Mouse (Mus musculus) limb, embryonic 11.5 days (tissue): ENCODE measurements around the gene Rinl. TPM values are rescaled to one million over a fixed set of nuclear protein-coding genes. Genes with fewer than 3 reads are reported as not detected.

ENCODE experiments used
- ATAC-seq: fragments of 200-750 bp; cut with Nextera tagmentation; 2 replicates; pipeline ENCODE4 v1.8.0; 2017; ENCODE audit warnings: low read depth; ENCODE audit not compliant: insufficient number of reproducible peaks, low FRiP score, low TSS enrichment
- DNase-seq: peaks from one replicate; pipeline ENCODE4 v3.0.0-alpha.2; 2015; ENCODE audit warnings: low spot score
- H3K27ac ChIP-seq: fragments of 300-500 bp; sonication (generic); replicated peaks from 2 replicates; pipeline ENCODE4 v1.5.1; 2014; ENCODE audit warnings: low read depth, mild to moderate bottlenecking, low read length
- H3K27me3 ChIP-seq: fragments of 300-500 bp; sonication (generic); 2 replicates; pipeline ENCODE4 v1.6.1; 2014; ENCODE audit warnings: mild to moderate bottlenecking, low read length, mixed read lengths; ENCODE audit not compliant: control insufficient read depth, insufficient read depth
- H3K36me3 ChIP-seq: fragments of 300-500 bp; sonication (generic); 2 replicates; pipeline ENCODE4 v1.6.1; 2014; ENCODE audit warnings: mild to moderate bottlenecking, low read length, moderate library complexity, mixed read lengths; ENCODE audit not compliant: control insufficient read depth, insufficient read depth
- H3K4me1 ChIP-seq: fragments of 300-500 bp; sonication (generic); 2 replicates; pipeline ENCODE4 v1.6.1; 2014; ENCODE audit warnings: low read length, mixed read lengths; ENCODE audit not compliant: control insufficient read depth, insufficient read depth
- H3K4me2 ChIP-seq: fragments of 300-500 bp; sonication (generic); 2 replicates; pipeline ENCODE4 v1.6.1; 2014; ENCODE audit warnings: low read depth, mild to moderate bottlenecking, moderate library complexity; ENCODE audit not compliant: severe bottlenecking
- H3K4me3 ChIP-seq: fragments of 300-500 bp; sonication (generic); 2 replicates; pipeline ENCODE4 v1.5.1; 2014; ENCODE audit warnings: low read depth, low read length
- H3K9ac ChIP-seq: fragments of 300-500 bp; sonication (generic); 2 replicates; pipeline ENCODE4 v1.6.1; 2014; ENCODE audit warnings: mild to moderate bottlenecking, low read length
- H3K9me3 ChIP-seq: fragments of 300-500 bp; sonication (generic); 2 replicates; pipeline ENCODE4 v1.6.1; 2016; ENCODE audit warnings: low read length; ENCODE audit not compliant: control insufficient read depth
- WGBS: fragments of 180-500 bp; shearing (Covaris S2); extraction: QIAGEN DNeasy Blood & Tissue Kit; methylation state at CpG from one replicate; pipeline ENCODE4 v1.1.7; 2014; 5-methylcytosine and 5-hydroxymethylcytosine counted together
- polyA plus RNA-seq: library from polyadenylated mRNA; unstranded; fragments of >200 nt; fragmentation: Nextera tagmentation; extraction: Ambion mirVana; gene quantifications from 2 replicates; pipeline ENCODE4 v1.2.1, GENCODE M21; 2014

Rinl gene
- polyA plus RNA-seq, 1 experiment from 2014 or later = 3.2 TPM

- no peaks in the 10 kb centered on the region for H3K36me3 ChIP-seq
- DNase-seq = no peak
- WGBS = 94% methylated on average over 9 of the region's 9 CpGs
- H3K4me3 ChIP-seq = no peak overlapping the region
- H3K27ac ChIP-seq = no peak overlapping the region
- ATAC-seq = no peak
- H3K4me2 ChIP-seq = no peak overlapping the region
- H3K27me3 ChIP-seq = no peaks in the 10 kb centered on the region
- H3K4me1 ChIP-seq = peaks cover 20% of the 10 kb centered on the region
- no peak overlapping the region for H3K9ac ChIP-seq
- H3K9me3 ChIP-seq = no peaks in the 10 kb centered on the region
These were observed 11.2 kb downstream of the Rinl start for GRCm38 (mm10) chr7:28799994-28800393.

- Histone ChIP-seq H3K9ac (no peak overlapping the region), H3K36me3 (no peaks in the 10 kb centered on the region), H3K9me3 (no peaks in the 10 kb centered on the region), H3K4me1 (peaks cover 20% of the 10 kb centered on the region), H3K27me3 (no peaks in the 10 kb centered on the region), H3K4me2 (no peak overlapping the region), H3K4me3 (no peak overlapping the region), H3K27ac (no peak overlapping the region)
- 71% methylated on average over 3 of the region's 3 CpGs for whole genome bisulfite sequencing
- ATAC-seq (no peak), DNase-seq (no peak)
These were observed 12.7 kb downstream of the Rinl start for GRCm38 (mm10) chr7:28801451-28801850.

- no peaks in the 10 kb centered on the region for H3K36me3 ChIP-seq
- H3K9ac ChIP-seq = 0 out of 2 replicates have a peak overlapping the region, but pooled peaks have one; percentile 5
- H3K4me2 ChIP-seq = peak overlapping the region; percentile 19; the same call in 1 of the 2 replicates
- H3K9me3 ChIP-seq = no peaks in the 10 kb centered on the region
- H3K27ac ChIP-seq = peak overlapping the region; percentile 83
- WGBS = 22% methylated on average over 10 of the region's 10 CpGs
- H3K4me3 ChIP-seq = no peak overlapping the region
- H3K4me1 ChIP-seq = peaks cover 18% of the 10 kb centered on the region
- ATAC-seq = no peak
- no peaks in the 10 kb centered on the region for H3K27me3 ChIP-seq
- DNase-seq = peak; percentile 66
These were observed 13.3 kb downstream of the Rinl start for GRCm38 (mm10) chr7:28801901-28802670.

DNA sequence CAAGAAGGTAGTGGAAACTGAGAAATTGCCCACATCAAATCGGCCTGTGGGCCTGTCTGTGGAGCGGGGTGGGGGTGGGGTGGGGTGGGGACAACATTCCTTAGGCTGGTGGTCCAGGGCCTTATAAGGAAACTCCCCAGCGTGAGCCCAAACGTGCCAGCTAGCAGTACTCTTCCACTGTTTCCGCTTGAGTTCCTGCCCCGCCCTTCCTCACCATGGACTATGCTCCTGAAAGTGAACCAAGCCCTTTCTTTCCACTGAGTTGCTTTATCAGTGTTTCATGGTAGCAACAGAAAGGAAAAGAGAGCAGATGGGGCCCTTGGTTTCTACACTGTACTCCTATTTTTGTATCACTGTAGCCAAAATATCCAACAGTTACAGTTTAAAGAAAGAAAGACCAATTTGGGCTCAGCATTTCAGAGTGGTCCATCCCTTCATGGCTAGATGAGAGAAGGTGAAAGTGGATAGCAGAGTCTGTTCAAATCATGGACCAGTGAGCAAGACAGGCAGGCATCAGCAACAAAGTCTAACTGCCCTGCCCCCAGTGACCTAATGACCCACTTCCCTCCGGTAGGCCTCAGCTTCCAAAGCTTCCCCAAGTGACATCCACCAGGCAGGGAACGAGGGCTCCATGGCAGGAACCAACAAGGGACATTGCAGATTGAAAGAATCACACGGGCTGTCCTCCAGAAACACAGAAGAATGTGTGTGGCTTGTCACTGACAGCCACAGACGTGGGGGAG, 14.2 kb downstream of the Rinl start:
- Histone ChIP-seq H3K4me3 (no peak overlapping the region), H3K9ac (no peak overlapping the region), H3K27ac (peak overlapping the region; percentile 83), H3K27me3 (no peaks in the 10 kb centered on the region), H3K4me2 (peak overlapping the region; percentile 19; the same call in 1 of the 2 replicates), H3K36me3 (no peaks in the 10 kb centered on the region), H3K4me1 (peaks cover 22% of the 10 kb centered on the region), H3K9me3 (no peaks in the 10 kb centered on the region)
- peak; percentile 49; the same call in 1 of the 2 replicates for ATAC-seq
- WGBS = 6% methylated on average over 10 of the region's 10 CpGs
- no peak for DNase-seq

- no peak overlapping the region for H3K27ac ChIP-seq
- H3K9ac ChIP-seq = no peak overlapping the region
- no peak for DNase-seq
- ATAC-seq = no peak
- peaks cover 26% of the 10 kb centered on the region for H3K4me1 ChIP-seq
- WGBS = 39% methylated on average over 4 of the region's 4 CpGs
- no peak overlapping the region for H3K4me2 ChIP-seq
- no peak overlapping the region for H3K4me3 ChIP-seq
- no peaks in the 10 kb centered on the region for H3K9me3 ChIP-seq
- H3K27me3 ChIP-seq = no peaks in the 10 kb centered on the region
- no peaks in the 10 kb centered on the region for H3K36me3 ChIP-seq
These were observed 15.0 kb downstream of the Rinl start for GRCm38 (mm10) chr7:28803756-28804155.

- Histone ChIP-seq H3K9me3 (no peaks in the 10 kb centered on the region), H3K4me2 (no peak overlapping the region), H3K27me3 (no peaks in the 10 kb centered on the region), H3K4me3 (no peak overlapping the region), H3K4me1 (peaks cover 26% of the 10 kb centered on the region), H3K36me3 (no peaks in the 10 kb centered on the region; the same call in 1 of the 2 replicates), H3K27ac (no peak overlapping the region), H3K9ac (no peak overlapping the region)
- no peak for ATAC-seq
- no peak for DNase-seq
- 86% methylated on average over 4 of the region's 4 CpGs for WGBS
These were observed 18.1 kb downstream of the Rinl start for GRCm38 (mm10) chr7:28806869-28807268.

- no peaks in the 10 kb centered on the region for H3K27me3 ChIP-seq
- H3K4me3 ChIP-seq = peak overlapping the region; percentile 76
- H3K9ac ChIP-seq = peak overlapping the region; percentile 92; the same call in 1 of the 2 replicates
- peak overlapping the region; percentile 97 for H3K4me2 ChIP-seq
- H3K9me3 ChIP-seq = no peaks in the 10 kb centered on the region
- ATAC-seq (no peak), DNase-seq (no peak)
- peaks cover 27% of the 10 kb centered on the region for H3K4me1 ChIP-seq
- no peak overlapping the region; the same call in 1 of the 2 replicates for H3K27ac ChIP-seq
- WGBS = 52% methylated on average over 8 of the region's 8 CpGs
- H3K36me3 ChIP-seq = peaks cover 1% of the 10 kb centered on the region; the same call in 1 of the 2 replicates
These were observed 19.0 kb downstream of the Rinl start for GRCm38 (mm10) chr7:28807641-28808220.

DNA sequence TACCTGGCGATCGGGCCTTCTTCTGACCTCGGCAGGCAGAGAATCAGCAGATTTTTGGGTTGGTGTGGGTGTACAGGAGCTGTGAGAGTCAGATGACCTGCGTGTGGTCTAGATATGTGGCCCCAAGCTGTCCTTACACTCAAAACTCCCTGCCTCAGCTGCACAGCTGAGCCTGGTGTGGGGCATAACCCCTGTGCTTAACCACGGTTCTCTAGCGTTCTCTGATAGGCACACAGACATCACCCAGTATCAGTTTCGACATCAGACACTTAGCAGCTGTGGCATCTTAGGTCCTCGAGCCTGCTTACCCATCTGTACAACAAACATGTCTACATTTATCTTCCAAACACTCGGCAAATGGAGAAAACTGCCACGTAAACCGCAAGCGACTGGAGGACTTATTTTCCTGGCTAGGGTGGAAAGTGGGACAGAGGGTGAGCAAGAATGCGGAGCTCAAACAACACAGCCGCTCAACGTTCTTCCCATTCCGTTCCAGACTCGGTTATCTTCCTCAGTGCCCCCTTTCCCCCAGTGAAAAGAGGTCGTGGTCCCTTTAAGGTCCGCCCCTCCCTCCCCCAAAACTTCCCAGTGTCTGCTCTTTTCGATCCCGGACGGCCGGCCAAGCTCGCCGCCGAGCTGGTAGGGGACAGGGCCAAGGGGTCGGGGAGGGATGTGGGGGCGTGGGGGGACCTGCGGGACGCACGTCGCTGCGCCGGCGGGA, 19.6 kb downstream of the Rinl start, which contains the start of gene Hnrnpl:
Gene Hnrnpl (plus strand): TSS at position 321 of the 721 bp plus-strand sequence.
- H3K4me1 ChIP-seq = peaks cover 26% of the 10 kb centered on the region
- 4% methylated on average over 35 of the region's 35 CpGs for WGBS

More for the DNA sequence above, 19.6 kb downstream of the Rinl start, which contains the start of gene Hnrnpl:
- peak within 1 kb of the TSS; percentile 99 for H3K27ac ChIP-seq
- no peak for DNase-seq
- H3K9me3 ChIP-seq = no peaks in the 10 kb centered on the region
- ATAC-seq = peak; percentile 4; the same call in 1 of the 2 replicates
- peak within 1 kb of the TSS; percentile 92 for H3K9ac ChIP-seq
- H3K4me3 ChIP-seq = peak within 1 kb of the TSS; percentile 76
- no peaks in the 10 kb centered on the region for H3K27me3 ChIP-seq
- peak within 1 kb of the TSS; percentile 97 for H3K4me2 ChIP-seq
- peaks cover 8% of the 10 kb centered on the region for H3K36me3 ChIP-seq
